Mouse (Mus musculus) forebrain, embryonic 13.5 days (tissue): ENCODE results near the gene Trip11. TPM values are rescaled to one million over a fixed set of nuclear protein-coding genes. Genes with fewer than 3 reads are reported as not detected.
A peak's percentile ranks its signal among the peaks of the same experiment; 100 is the strongest.

Source experiments
- ATAC-seq: fragments of 200-750 bp; cut with Nextera tagmentation; 2 replicates; pipeline ENCODE4 v1.8.0; 2017
- H3K27ac ChIP-seq: fragments of 300-500 bp; sonication (generic); 2 replicates; pipeline ENCODE4 v1.5.1; 2015; ENCODE audit warnings: inconsistent platforms, mild to moderate bottlenecking, moderate library complexity
- H3K27me3 ChIP-seq: fragments of 300-500 bp; sonication (generic); 2 replicates; pipeline ENCODE4 v1.6.1; 2015; ENCODE audit warnings: mild to moderate bottlenecking, inconsistent platforms
- H3K36me3 ChIP-seq: fragments of 300-500 bp; sonication (generic); 2 replicates; pipeline ENCODE4 v1.6.1; 2015; ENCODE audit warnings: mild to moderate bottlenecking, inconsistent platforms; ENCODE audit not compliant: poor library complexity, severe bottlenecking
- H3K4me1 ChIP-seq: fragments of 300-500 bp; sonication (generic); 2 replicates; pipeline ENCODE4 v1.6.1; 2015; ENCODE audit warnings: inconsistent platforms
- H3K4me2 ChIP-seq: fragments of 300-500 bp; sonication (generic); 2 replicates; pipeline ENCODE4 v1.6.1; 2015; ENCODE audit warnings: inconsistent platforms, mild to moderate bottlenecking, moderate library complexity
- H3K4me3 ChIP-seq: fragments of 300-500 bp; sonication (generic); 2 replicates; pipeline ENCODE4 v1.5.1; 2015; ENCODE audit warnings: mild to moderate bottlenecking, inconsistent platforms
- H3K9ac ChIP-seq: fragments of 300-500 bp; sonication (generic); 2 replicates; pipeline ENCODE4 v1.6.1; 2015; ENCODE audit warnings: mild to moderate bottlenecking, inconsistent platforms
- H3K9me3 ChIP-seq: fragments of 300-500 bp; sonication (generic); replicated peaks from 2 replicates; pipeline ENCODE4 v1.6.1; 2016; ENCODE audit warnings: inconsistent platforms
- WGBS: fragments of 180-500 bp; shearing (Covaris S2); methylation state at CpG from one replicate; pipeline ENCODE4 v1.1.7; 2015; 5-methylcytosine and 5-hydroxymethylcytosine counted together
- polyA plus RNA-seq: library from polyadenylated mRNA; unstranded; fragments of >200 nt; fragmentation: Nextera tagmentation; extraction: Ambion mirVana; gene quantifications from 2 replicates; pipeline ENCODE4 v1.2.1, GENCODE M21; 2015

Trip11 gene
- polyA plus RNA-seq, 1 experiment from 2014 or later: 24.0 TPM

DNA sequence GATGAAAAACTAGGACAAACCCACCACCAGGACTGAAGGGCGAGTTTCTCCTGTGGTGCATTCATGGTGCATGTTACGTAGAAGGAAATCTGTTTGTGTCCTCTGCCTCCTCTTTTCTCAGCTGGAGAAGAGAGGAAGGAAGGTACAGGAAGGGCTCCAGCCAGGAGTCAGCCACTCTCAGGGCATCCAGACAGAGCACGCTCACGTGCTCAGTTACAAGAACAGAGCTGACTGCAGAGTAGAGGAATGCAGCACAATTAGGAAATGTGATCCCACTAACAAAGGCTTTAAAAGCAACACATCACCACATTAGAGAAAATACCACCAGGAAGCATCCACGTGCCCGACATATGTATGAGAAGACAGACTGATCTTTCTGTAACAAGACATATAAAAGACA lies 9.2 kb upstream of the Trip11 start:
- H3K4me1 ChIP-seq: no peaks in the 10 kb centered on the region
- H3K36me3 ChIP-seq: peaks cover 53% of the 10 kb centered on the region
- no peaks in the 10 kb centered on the region for H3K9me3 ChIP-seq
- WGBS: 88% methylated on average over 6 of the region's 6 CpGs
- ATAC-seq: no peak
- H3K4me2 ChIP-seq: no peak overlapping the region
- H3K4me3 ChIP-seq: no peak overlapping the region
- H3K27me3 ChIP-seq: no peaks in the 10 kb centered on the region
- no peak overlapping the region for H3K9ac ChIP-seq
- H3K27ac ChIP-seq: no peak overlapping the region

DNA sequence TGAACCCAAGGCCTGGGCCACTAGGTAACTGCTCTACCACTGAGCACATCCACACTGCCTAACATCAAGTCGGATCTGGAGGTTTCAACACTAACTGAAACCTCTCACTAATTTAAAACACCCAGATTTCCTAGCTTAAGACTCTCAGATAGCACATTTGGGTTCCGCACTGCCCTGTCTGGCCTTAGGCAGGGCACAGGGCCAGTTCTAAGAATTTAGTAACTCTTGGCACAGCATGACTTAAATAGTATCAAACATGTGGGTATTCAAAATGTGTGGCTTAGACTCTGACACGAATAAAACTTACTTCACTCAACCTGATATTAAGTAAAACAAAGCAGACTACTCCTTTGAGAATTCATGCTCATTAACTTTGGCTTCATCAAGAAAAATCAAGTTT lies 6.8 kb upstream of the Trip11 start:
- Histone ChIP-seq H3K9ac (no peak overlapping the region), H3K27ac (no peak overlapping the region), H3K36me3 (peaks cover 32% of the 10 kb centered on the region), H3K4me2 (no peak overlapping the region), H3K4me3 (no peak overlapping the region), H3K9me3 (no peaks in the 10 kb centered on the region), H3K27me3 (no peaks in the 10 kb centered on the region), H3K4me1 (no peaks in the 10 kb centered on the region)
- WGBS: 88% methylated on average over 3 of the region's 3 CpGs
- ATAC-seq: no peak

DNA sequence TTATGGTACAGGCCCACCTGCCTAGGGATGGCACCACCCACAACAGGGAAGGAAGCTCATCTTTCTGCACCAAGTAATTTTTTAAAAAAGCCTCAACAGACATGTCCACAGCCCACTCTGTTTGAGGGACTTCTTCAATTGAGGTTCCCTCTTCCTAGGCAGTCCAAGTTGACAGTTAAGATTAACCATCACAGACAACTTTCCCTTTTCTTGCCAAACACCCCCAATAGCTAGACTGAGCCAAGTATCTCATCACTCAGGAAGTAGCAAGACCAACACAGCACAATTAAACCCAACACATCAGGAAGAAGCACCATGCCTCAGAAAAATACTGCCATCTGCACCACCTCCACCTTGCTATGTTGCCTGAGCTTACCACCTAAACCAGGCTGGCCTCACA lies 4.1 kb upstream of the Trip11 start:
- no peaks in the 10 kb centered on the region for H3K9me3 ChIP-seq
- no peak overlapping the region for H3K4me2 ChIP-seq
- H3K27ac ChIP-seq: no peak overlapping the region
- no peak overlapping the region for H3K4me3 ChIP-seq
- no peak for ATAC-seq
- no peaks in the 10 kb centered on the region for H3K27me3 ChIP-seq
- peaks cover 6% of the 10 kb centered on the region for H3K36me3 ChIP-seq
- peaks cover 6% of the 10 kb centered on the region for H3K4me1 ChIP-seq
- no peak overlapping the region for H3K9ac ChIP-seq

DNA sequence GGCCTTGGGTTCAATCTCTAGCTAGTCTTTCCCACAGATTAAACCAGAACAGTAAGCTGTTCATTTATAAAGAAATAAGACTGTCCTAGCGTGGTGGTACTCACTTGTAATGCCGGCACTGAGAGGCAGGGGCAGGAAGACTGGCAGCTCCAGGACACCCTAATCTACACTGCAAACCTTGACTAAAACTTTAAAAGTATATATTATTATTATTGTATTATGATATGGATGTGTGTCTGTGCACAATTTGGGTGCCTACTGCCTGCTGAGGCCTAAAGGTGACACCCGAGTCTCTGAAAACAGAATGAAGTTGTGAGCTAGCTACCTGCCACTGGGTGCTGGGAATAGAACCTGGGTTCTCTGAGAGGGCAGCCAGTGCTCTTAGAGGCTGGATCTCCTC lies 1.7 kb downstream of the Trip11 start:
- no peaks in the 10 kb centered on the region for H3K9me3 ChIP-seq
- H3K4me3 ChIP-seq: peak overlapping the region; percentile 95
- ATAC-seq: no peak
- H3K27me3 ChIP-seq: no peaks in the 10 kb centered on the region
- peak overlapping the region; percentile 84 for H3K4me2 ChIP-seq
- H3K27ac ChIP-seq: no peak overlapping the region
- H3K36me3 ChIP-seq: peaks cover 10% of the 10 kb centered on the region
- no peak overlapping the region for H3K9ac ChIP-seq
- H3K4me1 ChIP-seq: peaks cover 24% of the 10 kb centered on the region
- WGBS: 83% methylated on average over 3 of the region's 3 CpGs

DNA sequence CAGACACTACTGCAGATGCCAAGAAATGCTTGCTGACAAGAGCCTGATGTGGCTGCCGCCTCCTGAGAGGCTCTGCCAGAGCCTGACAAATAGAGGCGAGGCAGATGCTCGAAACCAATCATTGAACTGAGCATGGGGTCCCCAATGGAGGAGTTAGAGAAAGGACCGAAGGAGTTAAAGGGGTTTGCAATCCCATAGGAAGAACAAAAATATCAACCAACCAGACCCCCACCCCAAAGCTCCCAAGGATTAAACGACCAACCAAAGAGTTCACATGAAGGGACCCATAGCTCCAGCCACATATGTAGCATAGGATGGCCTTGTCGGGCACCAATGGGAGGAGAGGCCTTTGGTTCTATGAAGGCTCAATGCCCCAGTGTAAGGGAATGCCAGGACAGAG lies 2.7 kb downstream of the Trip11 start:
- ATAC-seq: no peak
- 93% methylated on average over 6 of the region's 6 CpGs for WGBS
- no peak overlapping the region for H3K4me3 ChIP-seq

DNA sequence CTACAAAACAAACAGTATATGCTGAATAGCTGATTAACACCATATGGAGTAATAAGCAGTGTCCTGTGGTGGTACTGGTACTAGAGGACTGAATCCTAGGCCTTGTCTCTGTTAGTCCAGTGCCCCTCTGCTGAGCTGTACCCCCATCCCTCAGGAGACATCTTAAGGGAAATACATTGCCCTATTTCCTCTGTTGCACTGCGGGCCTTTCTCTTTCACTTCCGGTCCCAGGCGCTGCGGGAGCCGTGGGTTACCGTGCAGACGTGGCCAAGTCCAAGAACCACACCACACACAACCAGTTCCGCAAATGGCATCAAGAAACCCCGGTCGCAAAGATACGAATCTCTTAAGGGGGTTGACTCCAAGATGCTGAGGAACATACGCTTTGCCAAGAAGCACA lies 7.2 kb downstream of the Trip11 start:
- Histone ChIP-seq H3K4me3 (no peak overlapping the region), H3K36me3 (peaks cover 31% of the 10 kb centered on the region), H3K9me3 (no peaks in the 10 kb centered on the region), H3K4me2 (no peak overlapping the region), H3K4me1 (peaks cover 5% of the 10 kb centered on the region; the same call in 1 of the 2 replicates), H3K27me3 (no peaks in the 10 kb centered on the region), H3K27ac (no peak overlapping the region), H3K9ac (no peak overlapping the region)
- 96% methylated on average over 12 of the region's 12 CpGs for WGBS
- ATAC-seq: no peak

More for the DNA sequence above, 2.7 kb downstream of the Trip11 start:
- Histone ChIP-seq H3K36me3 (peaks cover 16% of the 10 kb centered on the region), H3K27me3 (no peaks in the 10 kb centered on the region), H3K4me2 (no peak overlapping the region), H3K9me3 (no peaks in the 10 kb centered on the region), H3K27ac (no peak overlapping the region), H3K9ac (no peak overlapping the region), H3K4me1 (peaks cover 24% of the 10 kb centered on the region)

DNA sequence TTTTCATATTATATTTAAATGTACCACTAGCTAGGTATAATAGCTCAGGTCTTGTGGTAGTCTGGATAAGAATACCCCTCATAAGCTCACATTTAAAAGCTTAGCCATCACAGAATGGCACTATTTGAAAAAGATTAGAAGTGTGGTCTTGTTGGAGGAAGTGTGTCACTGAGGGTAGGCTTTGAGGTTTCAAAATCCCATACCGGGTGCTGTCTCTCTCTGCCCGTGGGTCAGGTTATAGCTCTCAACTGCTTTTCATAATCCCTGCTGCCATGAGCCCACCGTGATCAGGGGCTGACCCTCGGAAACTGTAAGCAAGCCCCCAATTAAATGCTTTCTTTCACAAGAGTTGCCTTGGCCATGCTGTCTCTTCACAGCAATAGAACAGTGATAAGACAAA lies 8.2 kb downstream of the Trip11 start:
- no peaks in the 10 kb centered on the region for H3K27me3 ChIP-seq
- no peak overlapping the region for H3K4me3 ChIP-seq
- no peaks in the 10 kb centered on the region for H3K9me3 ChIP-seq
- H3K9ac ChIP-seq: no peak overlapping the region
- WGBS: 89% methylated on average over 4 of the region's 4 CpGs
- peaks cover 31% of the 10 kb centered on the region for H3K36me3 ChIP-seq
- H3K4me1 ChIP-seq: no peaks in the 10 kb centered on the region
- no peak for ATAC-seq
- no peak overlapping the region for H3K4me2 ChIP-seq
- H3K27ac ChIP-seq: no peak overlapping the region

DNA sequence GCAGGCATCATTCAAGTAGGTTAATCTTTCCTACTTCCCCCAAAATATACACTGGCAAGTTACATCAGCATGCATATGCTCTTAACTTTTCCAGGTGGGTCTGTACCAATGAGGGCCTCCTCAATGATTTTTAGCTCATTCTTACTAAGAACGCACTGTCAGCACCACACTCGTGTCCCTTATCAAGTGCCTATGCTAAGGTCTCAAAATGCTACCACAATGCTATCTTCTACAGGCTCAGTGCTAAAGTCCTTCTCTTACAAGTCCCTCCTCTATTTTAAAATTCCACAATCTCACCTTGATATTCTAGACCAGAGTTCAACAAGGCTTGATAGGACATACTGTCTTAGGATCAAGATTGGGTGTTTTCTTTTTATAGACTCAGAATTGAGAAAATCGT lies 8.9 kb downstream of the Trip11 start:
- Histone ChIP-seq H3K9me3 (no peaks in the 10 kb centered on the region), H3K4me2 (no peak overlapping the region), H3K36me3 (peaks cover 32% of the 10 kb centered on the region), H3K27me3 (no peaks in the 10 kb centered on the region), H3K4me3 (no peak overlapping the region), H3K4me1 (no peaks in the 10 kb centered on the region), H3K27ac (no peak overlapping the region), H3K9ac (no peak overlapping the region)
- ATAC-seq: no peak
- 90% methylated on average over 3 of the region's 3 CpGs for WGBS

DNA sequence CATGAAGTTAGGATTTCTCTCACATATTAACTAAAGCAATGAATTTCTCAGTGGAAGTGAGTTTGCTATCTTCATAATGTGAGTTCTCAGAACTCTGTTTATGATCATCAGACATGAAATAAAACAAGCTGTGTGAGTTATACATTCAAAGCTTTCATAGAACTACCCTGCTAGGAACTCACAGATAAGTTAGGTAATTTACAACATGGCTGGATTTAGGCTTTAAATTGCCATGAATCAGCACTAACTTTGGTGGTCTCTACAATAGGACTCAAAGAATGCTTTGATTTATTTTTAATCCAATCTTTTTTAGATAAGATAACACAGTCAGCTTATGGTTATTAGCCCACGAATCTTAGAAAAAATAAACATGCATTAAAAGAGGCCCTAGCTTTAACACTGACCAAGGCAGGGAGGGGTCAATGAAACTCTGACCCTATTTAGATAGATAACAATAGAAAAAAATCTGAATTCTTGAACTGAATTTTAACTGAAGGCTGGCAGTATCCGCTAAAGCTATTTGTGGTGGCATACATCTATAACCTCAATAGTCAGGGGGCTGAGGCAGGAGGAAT lies 13.3 kb downstream of the Trip11 start:
- 91% methylated on average over 2 of the region's 2 CpGs for WGBS

DNA sequence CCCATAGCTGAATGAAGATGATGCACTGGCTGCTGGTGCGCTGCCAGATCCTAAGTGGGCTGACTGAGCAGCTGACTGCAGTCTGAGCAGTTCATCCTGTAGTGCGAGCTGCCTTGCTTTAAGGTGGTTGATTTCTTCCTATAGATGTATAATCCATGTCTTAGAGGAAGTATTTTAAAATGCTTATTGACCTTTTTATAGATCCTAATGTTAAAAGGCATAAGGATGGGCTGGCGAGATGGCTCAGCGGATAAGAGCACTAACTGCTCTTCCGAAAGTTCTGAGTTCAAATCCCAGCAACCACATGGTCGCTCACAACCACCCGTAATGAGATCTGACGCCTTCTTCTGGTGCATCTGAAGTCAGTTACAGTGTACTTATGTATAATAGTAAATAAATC lies 14.1 kb downstream of the Trip11 start:
- Histone ChIP-seq H3K36me3 (peaks cover 22% of the 10 kb centered on the region), H3K27ac (no peak overlapping the region), H3K27me3 (no peaks in the 10 kb centered on the region), H3K4me2 (no peak overlapping the region), H3K9ac (no peak overlapping the region), H3K4me3 (no peak overlapping the region), H3K9me3 (no peaks in the 10 kb centered on the region), H3K4me1 (no peaks in the 10 kb centered on the region)
- no peak for ATAC-seq
- WGBS: 95% methylated on average over 8 of the region's 8 CpGs

More for the DNA sequence above, 13.3 kb downstream of the Trip11 start:
- Histone ChIP-seq H3K27me3 (no peaks in the 10 kb centered on the region), H3K4me1 (no peaks in the 10 kb centered on the region), H3K9me3 (no peaks in the 10 kb centered on the region), H3K4me3 (no peak overlapping the region), H3K4me2 (no peak overlapping the region), H3K36me3 (peaks cover 18% of the 10 kb centered on the region), H3K27ac (no peak overlapping the region), H3K9ac (no peak overlapping the region)
- ATAC-seq: no peak

DNA sequence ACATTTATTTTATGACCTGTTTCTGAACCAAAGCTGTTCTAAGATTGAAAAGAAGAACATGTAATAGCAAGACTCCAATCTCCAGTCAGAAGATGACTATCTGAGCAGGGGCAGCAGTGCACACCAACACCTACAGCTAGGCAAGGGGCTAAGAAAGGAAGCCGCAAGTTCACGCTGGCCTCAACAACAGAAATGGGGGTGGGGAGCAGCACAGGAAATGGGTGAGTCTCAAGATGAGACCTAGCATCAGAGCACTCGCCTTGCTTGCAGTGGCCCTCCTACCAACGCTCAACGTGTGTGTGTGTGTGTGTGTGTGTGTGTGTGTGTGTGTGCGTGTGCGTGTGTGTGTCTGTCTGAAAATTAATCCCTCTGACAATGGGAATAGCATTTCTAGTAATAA lies 16.0 kb downstream of the Trip11 start:
- Histone ChIP-seq H3K4me2 (no peak overlapping the region), H3K9me3 (no peaks in the 10 kb centered on the region), H3K27ac (no peak overlapping the region), H3K27me3 (no peaks in the 10 kb centered on the region), H3K9ac (no peak overlapping the region), H3K36me3 (peaks cover 31% of the 10 kb centered on the region), H3K4me1 (no peaks in the 10 kb centered on the region), H3K4me3 (no peak overlapping the region)
- 77% methylated on average over 7 of the region's 7 CpGs for WGBS
- no peak for ATAC-seq

DNA sequence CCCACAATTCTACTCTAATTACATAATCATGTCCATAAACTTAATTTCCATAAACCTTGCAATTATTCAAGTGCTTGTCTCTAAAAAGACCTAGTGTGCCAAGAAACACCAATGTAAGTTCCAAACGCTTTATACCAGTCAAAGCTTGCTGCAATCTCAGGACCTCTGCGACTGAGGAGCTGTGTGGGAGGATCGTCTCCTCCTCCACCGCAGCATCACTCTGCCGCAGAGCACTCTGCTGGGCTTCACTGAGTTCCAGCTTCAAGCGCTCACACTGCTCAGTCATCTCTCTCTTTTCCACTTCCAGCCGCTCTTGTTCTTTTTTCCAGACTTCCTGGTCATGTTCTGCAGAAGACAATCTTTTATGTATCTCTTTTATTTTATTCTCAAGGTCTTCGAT lies 19.8 kb downstream of the Trip11 start:
- Histone ChIP-seq H3K4me2 (no peak overlapping the region), H3K27me3 (no peaks in the 10 kb centered on the region), H3K27ac (no peak overlapping the region), H3K9me3 (no peaks in the 10 kb centered on the region), H3K9ac (no peak overlapping the region), H3K4me3 (no peak overlapping the region), H3K4me1 (no peaks in the 10 kb centered on the region), H3K36me3 (peaks cover 44% of the 10 kb centered on the region)
- WGBS: 88% methylated on average over 8 of the region's 8 CpGs
- no peak for ATAC-seq

DNA sequence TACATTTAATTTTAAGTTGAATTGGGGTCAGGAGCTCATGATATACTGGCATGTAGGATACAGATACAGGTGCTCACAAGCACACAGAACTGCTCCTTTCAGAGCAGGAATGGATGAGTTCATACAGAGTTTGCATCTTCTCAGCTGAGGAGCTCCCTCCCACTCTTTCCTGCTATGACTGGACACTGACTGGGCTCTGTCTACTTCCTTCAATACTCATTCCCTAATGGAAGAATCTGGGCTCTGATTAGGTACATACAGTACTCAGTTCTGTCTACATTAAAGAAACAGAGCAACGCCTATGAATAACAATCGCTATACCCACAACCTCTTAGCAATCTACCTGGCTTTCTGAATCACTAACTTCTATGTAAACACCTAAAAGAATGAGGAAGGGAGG lies 20.2 kb downstream of the Trip11 start:
- Histone ChIP-seq H3K27ac (no peak overlapping the region), H3K27me3 (no peaks in the 10 kb centered on the region), H3K9ac (no peak overlapping the region), H3K9me3 (no peaks in the 10 kb centered on the region), H3K36me3 (peaks cover 45% of the 10 kb centered on the region), H3K4me2 (no peak overlapping the region), H3K4me3 (no peak overlapping the region), H3K4me1 (no peaks in the 10 kb centered on the region)
- WGBS: 93% methylated on average over 2 of the region's 2 CpGs
- no peak for ATAC-seq
